Mouse (Mus musculus) erythroid progenitor cell, adult 5-6 weeks (primary cell): ENCODE data around the gene Smoc2. TPM values are rescaled to one million over a fixed set of nuclear protein-coding genes. Genes with fewer than 3 reads are reported as not detected.

Experiments
- ATAC-seq: replicated peaks from 2 replicates; pipeline ENCODE4 v1.8.0; 2016; ENCODE audit warnings: moderate number of reproducible peaks, mild to moderate bottlenecking, moderate TSS enrichment, inconsistent platforms; ENCODE audit not compliant: poor library complexity, low FRiP score, severe bottlenecking
- total RNA-seq, 2 experiments: library from RNA; stranded (forward) in 1 of 2; stranded (reverse) in 1 of 2; fragments of 150-400 nt in 1 of 2; fragments of 186-747, 209-891 nt in 1 of 2; gene quantifications; 2 replicates each; pipeline versions ENCODE4 v1.2.3 to v1.2.4; 2015 to 2017; ENCODE audit warnings: low replicate concordance in 2 of 2

Gene Smoc2
- total RNA-seq (2015; ENCODE audit: low replicate concordance) (not detected in 2 replicates), total RNA-seq (2017; ENCODE audit: low replicate concordance) (0.39 TPM in 1 of 2 replicates, not detected in the other)

DNA sequence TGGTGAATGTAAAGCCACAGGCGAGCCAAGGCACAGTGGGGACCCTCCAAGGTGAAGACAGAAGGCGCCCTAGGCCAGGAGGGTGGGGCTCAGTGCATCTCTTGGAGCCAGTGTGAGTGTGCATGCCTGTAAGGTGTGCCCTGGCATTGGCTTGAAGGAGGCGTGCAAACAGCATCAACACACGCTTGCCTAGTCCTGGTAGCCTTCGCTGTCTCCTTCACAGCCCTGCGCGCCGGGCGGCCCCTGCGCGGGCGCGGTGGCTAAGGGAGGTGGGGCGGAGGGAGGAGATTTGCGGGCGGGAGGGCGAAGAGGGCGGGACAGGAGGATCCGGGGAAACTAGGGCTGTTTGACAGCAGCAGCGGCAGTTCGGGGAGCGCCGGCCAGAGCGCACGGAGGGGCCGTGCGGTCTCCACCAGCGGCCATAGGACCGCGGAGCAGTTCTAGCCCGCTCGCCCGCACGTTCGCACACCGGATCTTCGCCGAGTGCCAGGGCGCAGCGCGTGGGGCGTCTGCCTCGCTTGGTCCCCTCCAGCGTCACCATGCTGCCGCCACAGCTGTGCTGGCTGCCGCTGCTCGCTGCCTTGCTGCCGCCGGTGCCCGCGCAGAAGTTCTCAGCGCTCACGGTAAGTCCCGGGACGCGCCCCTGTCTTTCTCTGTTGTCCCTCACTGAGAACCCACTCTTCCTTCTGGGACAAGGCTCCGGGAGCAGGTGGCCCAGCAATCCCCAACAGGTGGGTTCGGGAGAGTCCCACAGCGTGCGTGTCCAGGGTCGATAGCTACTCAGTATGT is at the start of gene Smoc2:
TSS of gene Smoc2 (plus strand) at position 330 of the 789 bp plus-strand sequence.
- no peak for ATAC-seq

DNA sequence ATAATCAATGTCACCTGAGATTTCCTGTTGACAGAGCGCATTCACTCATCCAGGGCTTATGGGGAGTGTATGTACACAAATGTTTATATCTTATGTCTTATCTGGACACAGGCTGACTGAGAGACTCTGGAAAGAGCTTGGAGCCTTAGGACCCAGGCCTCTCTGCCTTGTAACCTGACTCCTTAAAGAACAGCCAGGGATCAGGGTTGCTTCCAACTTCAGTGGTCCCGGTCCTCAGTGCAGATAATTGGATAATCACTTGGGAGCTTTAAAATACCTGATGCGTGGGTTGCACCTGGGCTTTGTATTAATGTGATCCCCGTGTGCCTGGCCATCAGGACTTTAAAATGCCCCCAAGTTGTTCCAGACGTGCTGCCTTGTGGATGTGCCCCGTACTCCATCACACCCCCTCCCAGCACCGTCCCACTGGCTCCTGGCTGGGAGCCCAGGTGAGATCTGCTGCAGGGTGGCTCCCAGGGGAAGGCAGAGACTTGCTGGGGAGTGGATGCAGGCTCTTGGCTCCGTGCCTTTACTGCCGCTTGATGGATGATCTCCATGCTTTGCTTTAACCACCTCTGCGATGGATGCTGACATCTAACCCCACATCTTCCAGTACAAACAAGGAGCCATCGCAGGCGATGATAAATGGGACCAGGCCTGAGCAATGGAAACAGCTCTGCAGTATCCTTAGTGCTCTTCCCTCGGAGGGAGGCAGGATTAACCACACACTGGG is 48.4 kb upstream of the Smoc2 start:
- no peak for ATAC-seq

DNA sequence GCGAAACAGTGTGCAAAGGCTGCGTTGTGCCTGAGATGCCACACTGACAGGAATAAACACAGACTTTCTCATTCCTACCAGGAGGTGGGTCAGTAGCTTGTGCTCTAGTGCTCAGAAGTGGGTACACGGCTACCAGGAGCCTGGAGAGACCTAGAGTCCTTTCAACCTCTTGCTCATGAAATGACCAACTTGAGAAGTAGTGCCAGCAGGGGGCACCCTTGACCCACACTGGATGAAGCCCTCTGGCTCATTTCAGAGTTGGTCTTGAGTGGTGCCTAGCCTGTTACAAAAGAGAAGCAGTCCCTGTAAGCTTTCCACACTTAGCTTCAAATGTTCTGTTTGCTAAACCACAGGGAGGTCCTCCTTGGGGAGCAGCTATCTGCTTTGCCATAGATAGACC is 46.7 kb upstream of the Smoc2 start:
- ATAC-seq, result no peak

DNA sequence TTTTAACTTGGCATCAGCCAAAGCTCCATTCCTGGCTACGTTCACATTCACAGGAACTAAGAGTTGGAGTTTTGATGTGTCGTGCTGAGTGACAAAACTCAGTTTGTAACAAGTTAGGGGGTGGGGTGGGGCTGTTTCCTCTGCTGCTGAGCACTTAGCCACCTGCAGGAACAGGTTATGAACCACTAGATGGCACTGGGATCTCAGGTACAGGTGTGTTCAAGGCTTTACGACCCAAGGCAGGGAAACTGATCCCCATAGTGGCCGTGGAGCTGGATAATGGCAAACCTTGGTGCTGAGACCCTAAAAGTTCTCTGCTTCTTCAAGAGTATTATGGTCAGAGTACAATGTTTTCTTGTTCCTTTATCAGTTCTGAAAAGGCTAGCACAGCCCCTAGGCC is 45.6 kb upstream of the Smoc2 start:
- no peak for ATAC-seq

DNA sequence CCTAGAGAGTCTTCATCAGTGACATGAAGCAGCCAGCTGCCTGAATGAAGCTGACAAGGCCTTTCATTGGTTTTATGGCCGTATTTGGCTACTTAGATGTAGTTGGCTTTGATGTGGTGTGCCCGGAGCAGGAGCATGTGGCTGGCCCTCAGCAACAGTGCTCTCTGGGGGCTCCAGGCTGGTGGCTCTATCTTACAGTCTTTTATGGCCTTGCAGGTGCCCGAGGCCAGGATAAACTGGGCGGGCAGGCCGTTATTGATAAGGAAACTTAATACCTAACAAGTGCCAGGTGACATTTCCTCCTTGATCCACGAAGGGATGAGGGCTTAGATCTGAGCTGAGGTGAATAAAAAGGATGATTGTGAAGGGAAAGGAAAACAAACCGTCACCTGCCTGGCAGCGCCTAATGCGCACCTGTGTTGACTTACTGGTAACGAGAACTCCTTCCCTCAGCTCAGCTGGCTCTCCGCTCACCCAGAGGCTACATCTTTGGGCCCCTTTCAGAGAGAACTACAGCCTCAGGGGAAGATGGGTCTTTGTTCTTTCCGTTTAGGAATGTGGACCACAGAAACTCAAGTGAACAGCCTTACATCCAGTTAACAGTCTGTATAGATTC is 44.4 kb upstream of the Smoc2 start:
- ATAC-seq, result no peak

DNA sequence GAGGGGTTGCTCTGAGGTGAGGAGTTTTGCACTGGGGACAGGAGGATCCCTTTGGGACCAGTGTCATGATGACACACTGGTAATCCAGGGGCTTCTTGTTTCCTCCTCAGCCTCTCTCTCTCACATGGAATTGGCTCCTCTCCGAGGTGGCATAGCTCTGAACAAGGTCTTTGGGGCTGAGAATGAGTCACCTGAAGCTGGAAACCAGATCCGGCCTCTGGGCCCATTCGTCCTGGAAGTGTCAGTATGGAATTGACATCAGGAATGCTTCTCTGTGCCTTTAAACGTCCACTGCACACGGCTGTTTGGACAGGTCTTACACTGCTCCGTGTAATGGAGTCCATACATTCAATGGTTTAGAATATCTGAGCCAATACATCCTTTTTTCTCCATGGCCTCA is 42.2 kb upstream of the Smoc2 start:
- no peak for ATAC-seq

DNA sequence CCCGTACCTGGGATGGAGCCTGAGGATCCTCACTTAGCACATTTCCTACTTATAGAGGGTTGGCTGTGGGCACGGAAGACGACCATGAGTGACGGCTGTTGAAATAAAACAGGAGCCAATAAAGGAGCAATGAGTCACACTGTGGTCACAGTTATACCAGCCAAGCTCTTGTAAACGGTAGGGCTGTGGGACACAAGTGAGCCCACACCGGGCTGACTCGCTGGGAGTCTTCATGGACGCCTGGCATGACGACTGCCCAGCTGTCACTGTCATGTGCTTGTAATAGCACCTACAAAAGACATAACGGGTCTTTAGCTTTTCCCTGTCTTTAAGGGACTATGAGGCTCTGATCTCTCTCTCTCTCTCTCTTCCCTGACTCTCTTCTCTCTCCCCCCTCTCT is 39.3 kb upstream of the Smoc2 start:
- ATAC-seq, result no peak

DNA sequence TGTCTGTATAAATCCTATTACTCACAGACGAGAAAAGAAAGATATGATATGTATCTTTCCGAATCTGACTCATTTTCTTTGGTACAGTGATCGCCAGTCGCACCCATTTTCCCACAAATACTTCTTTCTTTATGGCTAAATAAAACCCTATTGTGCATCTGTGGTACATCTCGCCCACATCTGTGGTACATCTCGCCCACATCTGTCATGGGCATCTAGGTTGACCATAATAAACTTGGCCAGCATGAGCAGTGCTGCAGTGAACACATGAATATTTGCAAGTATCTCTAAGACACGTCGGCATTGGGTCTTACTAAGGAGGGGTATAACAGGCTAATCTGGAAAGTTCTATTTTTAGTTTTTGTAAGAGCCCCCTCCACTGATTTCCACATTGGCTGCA is 36.7 kb upstream of the Smoc2 start:
- no peak for ATAC-seq

DNA sequence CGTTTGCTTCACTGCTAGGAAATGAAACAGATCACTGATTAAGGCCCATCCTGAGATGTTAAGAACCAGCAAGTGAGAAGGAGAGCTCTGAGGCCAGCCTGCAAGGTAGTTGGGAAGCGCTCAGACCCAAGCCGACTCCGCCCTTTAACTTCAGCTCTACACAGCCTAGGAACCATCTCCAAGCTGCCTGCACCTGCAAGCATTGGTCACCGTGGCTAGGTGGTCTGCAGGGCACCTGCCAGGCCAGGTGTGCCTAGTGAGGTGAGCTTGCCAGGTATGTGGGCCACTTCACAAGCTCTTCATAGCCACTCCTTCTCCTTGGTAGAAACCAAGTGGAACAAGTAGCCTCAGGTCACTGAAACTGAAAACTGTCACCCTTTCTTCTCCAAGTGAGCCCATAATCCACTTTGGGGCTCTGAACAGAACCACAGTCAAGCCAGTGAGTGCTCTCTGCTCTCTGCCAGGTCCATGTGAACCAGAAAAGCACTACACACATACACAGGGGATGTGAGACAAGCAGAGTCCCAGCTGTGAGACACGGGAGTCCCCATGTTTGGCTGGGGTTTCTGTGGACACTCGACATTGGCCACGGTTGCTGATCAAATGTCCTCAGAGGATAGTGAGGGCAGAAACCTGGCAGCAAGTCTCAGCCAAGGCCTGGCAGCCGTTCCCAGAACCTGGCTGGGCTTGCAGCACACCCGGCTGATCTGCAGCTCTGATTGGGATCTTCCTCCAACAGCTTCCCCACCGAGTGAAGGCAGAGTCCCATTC is 34.9 kb upstream of the Smoc2 start:
- ATAC-seq, result no peak

DNA sequence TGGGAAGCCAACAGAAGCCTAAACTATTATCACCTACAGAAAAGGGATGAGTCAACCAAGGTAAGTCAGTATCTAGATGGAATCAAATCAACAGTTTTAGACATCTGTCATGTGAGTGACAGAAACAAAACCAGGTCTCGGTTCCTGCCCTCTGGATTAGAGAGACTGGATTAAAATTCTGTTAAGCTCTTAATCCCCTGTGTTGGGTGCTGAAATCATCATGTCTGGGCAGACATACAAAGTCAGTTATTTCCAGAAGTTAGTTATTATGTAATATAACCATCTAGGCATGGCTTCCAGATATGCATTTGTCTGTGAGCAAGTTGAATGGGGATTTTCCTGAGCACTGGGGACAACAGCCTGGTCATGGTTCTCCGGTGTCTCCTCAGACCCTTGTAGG is 33.0 kb upstream of the Smoc2 start:
- no peak for ATAC-seq

DNA sequence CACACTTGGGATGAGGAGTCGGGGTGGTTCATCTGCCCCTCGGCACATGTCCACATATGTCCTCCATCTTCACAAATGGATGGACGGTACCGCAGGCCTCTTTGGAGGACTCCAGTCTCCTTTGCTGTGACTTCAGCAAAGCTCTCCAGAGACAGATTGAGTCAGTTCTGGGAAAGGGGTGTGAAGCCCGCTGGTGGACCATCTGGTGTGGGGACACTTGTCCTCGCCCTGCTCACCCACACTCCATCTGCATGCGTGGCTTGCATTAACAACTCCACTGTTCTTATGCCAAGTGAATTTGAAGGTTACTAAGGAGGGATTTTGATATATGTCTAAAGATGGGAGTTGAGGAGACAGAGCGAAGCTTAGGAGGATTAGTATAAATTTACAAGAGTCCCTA is 31.4 kb upstream of the Smoc2 start:
- ATAC-seq, result no peak

DNA sequence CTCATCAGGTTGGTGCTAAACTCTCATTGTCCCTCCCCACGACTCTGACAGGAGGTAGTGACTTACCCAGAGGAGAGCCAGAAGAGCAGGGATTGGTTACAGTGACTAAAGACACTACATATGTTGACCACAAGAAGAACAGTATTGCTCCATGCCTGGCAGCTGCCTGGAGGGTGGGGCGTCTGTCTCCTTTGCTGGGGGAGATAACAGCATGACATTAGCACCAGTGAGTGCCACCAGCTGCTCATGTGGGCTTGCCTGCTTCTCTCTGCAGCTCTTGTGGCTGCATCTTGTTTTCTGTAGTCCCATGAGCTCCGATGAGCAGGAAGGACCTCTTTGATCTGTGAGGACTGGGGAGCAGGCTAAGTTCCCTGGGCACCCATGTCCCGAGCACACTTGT is 29.7 kb upstream of the Smoc2 start:
- ATAC-seq, result peak; percentile 52; the same call in 1 of the 2 replicates

DNA sequence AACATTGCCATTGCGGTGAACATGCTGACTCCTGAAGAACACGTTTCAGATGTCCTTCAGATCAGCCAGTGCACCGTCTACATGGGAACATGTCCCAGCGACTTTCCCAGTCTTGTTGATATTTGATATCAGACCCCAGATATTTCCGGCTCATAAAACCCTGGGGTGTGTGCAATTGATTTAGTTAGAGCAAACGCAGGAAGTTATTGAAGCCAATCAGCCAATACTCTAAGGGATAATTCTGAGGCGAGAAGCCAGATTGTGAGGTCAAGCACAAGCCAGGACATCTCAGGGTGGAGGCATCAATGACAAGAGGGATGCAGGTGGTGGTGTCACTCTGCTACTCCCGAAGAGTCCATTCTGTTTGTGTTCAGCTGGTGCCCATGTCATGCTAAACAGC is 28.9 kb upstream of the Smoc2 start:
- no peak for ATAC-seq

DNA sequence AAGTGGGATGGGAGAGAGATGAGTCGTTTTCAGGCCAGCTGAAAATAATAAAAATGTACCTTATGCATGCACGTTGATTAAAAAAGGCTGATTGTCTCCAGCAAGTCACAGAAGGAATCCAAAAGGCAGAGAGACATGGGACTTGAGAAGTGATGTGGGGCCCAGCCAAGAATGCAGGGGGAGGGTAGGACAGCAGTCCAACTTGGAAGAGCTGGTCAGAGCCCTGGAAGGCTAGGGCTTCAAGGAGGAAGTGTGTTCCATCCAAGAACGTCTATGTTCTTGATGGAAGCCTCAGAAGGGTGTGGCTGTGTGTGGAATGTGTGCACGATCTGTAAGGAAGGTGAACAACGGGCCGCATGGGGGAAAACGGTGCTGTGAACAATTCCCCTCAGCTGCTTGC is 26.9 kb upstream of the Smoc2 start:
- ATAC-seq, result no peak

DNA sequence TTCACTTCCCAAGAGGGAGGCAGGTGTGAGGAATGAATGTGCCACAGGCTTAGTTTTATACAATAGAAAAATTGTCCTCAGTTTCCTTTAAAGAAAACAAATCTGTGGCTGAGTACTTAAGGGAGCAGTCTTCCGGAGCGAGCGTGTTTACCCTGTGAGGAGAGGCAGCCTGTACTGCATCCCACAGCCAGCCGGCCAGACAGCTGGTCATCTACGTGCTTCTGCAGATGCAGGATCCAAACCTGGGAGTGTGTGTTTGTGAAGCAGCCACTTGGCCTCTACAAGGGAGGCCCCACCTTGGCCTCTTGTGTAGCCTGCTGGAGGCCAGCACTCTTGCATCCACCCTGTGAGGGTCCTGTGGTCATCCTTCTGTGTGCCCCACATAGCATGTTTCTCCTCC is 24.7 kb upstream of the Smoc2 start:
- no peak for ATAC-seq

DNA sequence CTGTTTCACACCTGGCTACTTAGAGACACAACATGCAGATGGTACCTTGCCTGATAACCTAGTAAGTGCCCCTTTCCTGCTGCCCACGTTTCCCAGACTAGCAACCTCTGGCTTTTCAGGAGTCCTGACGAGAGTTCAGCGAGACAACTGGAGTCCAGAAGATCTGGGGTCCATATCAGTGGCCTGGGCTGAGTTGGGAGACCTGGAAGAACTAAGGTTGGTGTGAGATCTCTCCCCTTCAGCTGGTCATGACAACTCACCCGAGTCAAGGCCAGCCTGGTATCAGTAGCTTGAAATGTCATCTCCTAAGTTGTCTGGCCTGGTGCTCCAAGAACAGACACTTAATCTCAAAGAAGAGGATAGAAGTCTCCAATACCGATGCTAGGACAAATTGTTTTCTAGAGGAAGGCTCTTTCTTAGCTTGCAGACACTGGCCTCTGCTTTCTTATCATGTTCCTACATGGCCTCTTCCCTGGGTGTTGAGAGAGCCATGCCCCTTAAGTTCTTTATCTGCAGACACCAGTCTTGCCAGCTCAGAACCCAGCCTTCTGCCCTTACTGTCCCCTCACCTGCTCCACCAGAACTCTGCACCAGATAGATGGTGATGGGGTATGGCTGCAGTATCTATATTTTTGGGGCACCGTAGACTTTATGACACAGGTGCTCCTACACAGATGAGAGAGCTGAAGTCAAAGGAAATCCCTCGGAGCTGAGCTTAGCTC is 21.3 kb upstream of the Smoc2 start:
- peak; percentile 52; the same call in 1 of the 2 replicates for ATAC-seq

DNA sequence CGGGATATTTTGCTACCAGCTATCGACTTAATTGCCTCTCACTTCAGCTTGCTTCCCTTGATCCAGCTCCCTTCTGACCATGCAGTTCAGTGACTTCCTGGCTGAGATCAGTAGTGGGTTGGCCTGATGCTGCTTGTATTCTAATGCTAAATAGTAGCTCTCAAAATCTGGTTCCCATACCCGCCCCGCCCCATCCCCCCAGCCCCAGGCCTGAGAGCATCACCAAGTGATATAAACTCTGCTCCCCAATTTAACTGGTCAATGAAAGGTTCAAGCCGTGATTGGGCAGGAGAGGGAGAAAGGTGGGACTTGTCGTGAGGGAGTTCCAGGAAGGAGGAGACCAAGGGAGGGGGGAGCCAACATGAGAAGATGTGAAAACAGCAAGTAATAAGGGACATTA is 20.4 kb upstream of the Smoc2 start:
- ATAC-seq, result no peak

DNA sequence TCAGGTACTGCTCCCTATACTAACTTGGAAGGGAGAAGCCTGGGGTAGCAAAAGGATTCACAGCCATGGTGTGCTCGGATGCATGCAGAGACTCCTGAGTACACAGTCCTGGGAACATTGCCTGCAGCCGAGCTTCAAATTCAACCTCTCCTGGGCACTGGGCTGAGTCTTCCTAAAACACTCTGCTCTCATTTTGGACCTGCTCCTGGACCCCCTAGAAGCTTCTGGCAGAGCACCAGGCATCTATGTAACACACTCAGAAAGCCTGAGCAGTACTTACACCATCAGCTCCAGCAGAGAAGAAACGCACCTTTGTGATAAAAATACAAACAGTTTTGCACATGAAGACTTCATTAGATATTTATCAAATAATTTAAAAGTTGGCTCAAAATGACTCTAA is 18.3 kb upstream of the Smoc2 start:
- ATAC-seq, result no peak

DNA sequence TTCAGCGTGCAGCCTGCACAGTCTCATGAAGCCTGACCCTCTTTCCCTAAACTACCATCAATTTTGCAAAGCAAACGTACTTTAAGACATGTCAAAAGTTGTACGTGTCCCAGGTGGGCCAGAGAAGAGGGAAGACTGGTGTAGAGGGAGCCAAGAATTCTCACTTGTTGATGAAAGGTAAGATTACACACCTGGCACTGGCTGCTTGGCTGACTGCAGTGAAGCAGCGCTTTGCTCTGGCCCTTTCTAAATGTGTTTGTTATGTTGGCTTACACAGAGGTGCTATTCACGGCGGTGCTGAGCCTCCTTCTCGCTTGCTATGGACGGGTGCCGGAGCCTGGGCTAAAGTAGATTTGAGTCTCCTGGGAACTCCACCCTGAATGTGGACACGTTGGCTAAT is 17.1 kb upstream of the Smoc2 start:
- ATAC-seq, result no peak

DNA sequence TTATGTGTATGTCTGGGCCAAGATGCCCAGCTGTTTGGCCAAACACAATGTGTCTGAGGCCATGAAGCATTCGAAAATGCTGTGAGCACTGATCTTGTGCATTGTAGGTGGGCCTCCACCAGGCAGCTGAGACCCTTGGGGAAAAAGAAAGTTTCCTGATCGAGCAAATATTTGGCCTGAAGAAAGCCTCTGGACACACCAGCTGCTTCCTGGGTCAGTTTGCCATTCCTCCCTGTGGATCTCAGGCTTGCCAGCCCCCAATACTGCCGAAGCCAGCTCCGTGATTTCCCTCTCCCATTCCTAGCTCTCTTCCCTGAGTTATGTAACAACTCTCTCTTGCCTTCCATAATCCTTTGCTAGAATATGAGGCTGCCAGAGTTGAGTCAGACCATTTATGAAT is 11.3 kb upstream of the Smoc2 start:
- no peak for ATAC-seq
